Mouse (Mus musculus) ES-E14 (cell line): Measurements from ENCODE around the gene Shcbp1l.

Experiments used
- CHD2 ChIP-seq: IDR thresholded peaks from 2 replicates; pipeline ENCODE4 v1.6.1; 2014; ENCODE audit warnings: mild to moderate bottlenecking, low read depth, low read length, inconsistent platforms
- HCFC1 ChIP-seq: IDR thresholded peaks from 2 replicates; pipeline ENCODE4 v1.6.1; 2012; ENCODE audit warnings: low read length, inconsistent platforms, borderline replicate concordance; ENCODE audit not compliant: insufficient read depth
- MAFK ChIP-seq: IDR thresholded peaks from 2 replicates; pipeline ENCODE4 v1.6.1; 2014; ENCODE audit warnings: mild to moderate bottlenecking, low read depth, low read length, inconsistent platforms; ENCODE audit not compliant: insufficient read depth
- ZNF384 ChIP-seq: IDR thresholded peaks from 2 replicates; pipeline ENCODE4 v1.6.1; 2012; ENCODE audit warnings: low read depth, low read length, inconsistent platforms

DNA sequence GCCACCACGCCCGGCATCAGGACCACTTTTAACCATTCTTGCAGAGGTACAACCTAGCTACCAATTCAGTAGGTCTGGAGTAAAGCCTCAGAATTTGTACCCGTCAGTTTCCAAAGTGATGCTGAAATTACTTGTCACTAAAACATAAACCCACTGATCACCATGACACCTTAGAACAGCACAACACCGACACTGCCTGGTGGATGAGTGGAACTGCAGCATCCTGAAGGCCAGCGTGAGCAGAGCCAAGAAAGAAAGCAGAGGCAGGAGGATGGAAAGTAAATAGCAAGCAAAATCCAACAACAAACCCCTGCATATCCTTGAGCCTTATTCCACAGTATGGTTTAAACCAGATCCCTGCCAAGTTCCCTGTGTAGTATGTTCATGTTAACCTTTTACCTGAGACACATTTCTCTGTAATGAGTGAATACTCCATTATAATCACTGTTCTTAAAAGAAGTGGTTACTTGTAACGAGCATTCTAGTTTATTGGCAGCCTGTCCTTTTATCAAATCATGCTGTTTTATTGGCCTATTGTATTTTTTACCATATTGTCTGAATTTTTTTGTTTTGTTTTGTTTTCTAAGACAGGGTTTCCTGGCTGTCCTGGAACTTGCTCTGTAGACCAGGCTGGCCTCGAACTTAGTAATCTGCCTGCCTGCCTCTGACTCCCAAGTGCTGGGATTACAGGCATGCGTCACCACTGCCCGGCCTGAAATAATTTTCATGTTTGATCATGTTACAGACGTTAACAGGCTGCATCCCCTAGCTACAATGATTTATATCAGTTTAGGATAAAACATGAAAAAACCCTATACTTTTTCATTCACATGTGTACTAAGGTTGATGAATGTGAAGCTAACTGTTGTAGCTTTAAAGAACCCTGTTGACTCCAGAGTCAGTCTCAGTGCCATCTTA, 26.5 kb downstream of the Shcbp1l start:
- TF ChIP-seq CHD2 (no peak), HCFC1 (no peak), MAFK (no peak), ZNF384 (no peak)
